Mouse (Mus musculus): ENCODE results near the gene Hrh3. TPM values are rescaled to one million over a fixed set of nuclear protein-coding genes. Genes with fewer than 3 reads are reported as not detected.

Gene Hrh3
- total RNA-seq, 2 experiments from 2014 or later = 0.23 to 0.33 TPM

- intact Hi-C loops (cut with DNase I; ENCODE audit: low total_unique reads) = no loop called here
Observed at GRCm38 (mm10) chr2:180071671-180072070, 32.6 kb downstream of the Hrh3 start.

GRCm38 (mm10) chr2:180070481-180071453 lies 33.5 kb downstream of the Hrh3 start, which contains the start of gene Mtg2:
Mtg2 (plus strand) TSS chr2:180070588.
- peak; percentile 95 for DNase-seq
- intact Hi-C loops (cut with DNase I; ENCODE audit: low total_unique reads) = no loop called here

More at GRCm38 (mm10) chr2:180071671-180072070, 32.6 kb downstream of the Hrh3 start:
- no peak for DNase-seq

GRCm38 (mm10) chr2:180069770-180070480 lies 34.4 kb downstream of the Hrh3 start:
- intact Hi-C loops (cut with DNase I; ENCODE audit: low total_unique reads) = no loop called here
- no peak for DNase-seq

- DNase-seq = no peak
- intact Hi-C loops (cut with DNase I; ENCODE audit: low total_unique reads) = no loop called here
Observed at GRCm38 (mm10) chr2:180063338-180064131, 40.8 kb downstream of the Hrh3 start.

- intact Hi-C loops (cut with DNase I; ENCODE audit: low total_unique reads) = no loop called here
- DNase-seq = no peak
Observed at GRCm38 (mm10) chr2:180053001-180053400, 51.3 kb downstream of the Hrh3 start.

- intact Hi-C loops (cut with DNase I; ENCODE audit: low total_unique reads) = loop anchor here (2.0 kb wide), 1 partner anchor 135 kb away; no protein-coding TSS in a partner anchor
- DNase-seq = no peak
Observed at GRCm38 (mm10) chr2:180051986-180052733, 52.1 kb downstream of the Hrh3 start.

- intact Hi-C loops (cut with DNase I; ENCODE audit: low total_unique reads) = loop anchor here (2.0 kb wide), 1 partner anchor 134 kb away; no protein-coding TSS in a partner anchor
Observed at GRCm38 (mm10) chr2:180050986-180051385, 53.3 kb downstream of the Hrh3 start.

More at GRCm38 (mm10) chr2:180050986-180051385, 53.3 kb downstream of the Hrh3 start:
- DNase-seq = peak; percentile 80

Other genes with a start within 250 kb of the Hrh3 start
- 1 to 10 TPM; 7.6 to 7.7 TPM for gene Taf4, start 127.8 kb downstream of the Hrh3 start, total RNA-seq (2021)
- 10 to 100 TPM; 43.7 to 45.0 TPM for gene Lsm14b, start 79.5 kb downstream of the Hrh3 start, total RNA-seq (2021)
- gene Psma7, start 62.1 kb downstream of the Hrh3 start, total RNA-seq (2021) = 100 to 1,000 TPM; 130 to 143 TPM
- gene Ss18l1, start 62.0 kb downstream of the Hrh3 start, total RNA-seq (2021) = 1 to 10 TPM; 1.8 to 2.2 TPM
- gene Mtg2, start 33.9 kb downstream of the Hrh3 start, total RNA-seq (2021) = 10 to 100 TPM in 1 of 2 experiments, 1 to 10 TPM in 1; 9.5 to 10.9 TPM
- 10 to 100 TPM; 15.8 to 17.2 TPM for gene Osbpl2, start 14.8 kb upstream of the Hrh3 start, total RNA-seq (2021)
- 10 to 100 TPM; 95.7 to 97.3 TPM for gene Adrm1, start 67.0 kb upstream of the Hrh3 start, total RNA-seq (2021)
- 10 to 100 TPM; 17.9 to 18.0 TPM for gene Lama5, start 121.4 kb upstream of the Hrh3 start, total RNA-seq (2021)
- gene Rps21, start 152.9 kb upstream of the Hrh3 start, total RNA-seq (2021) = 100 to 1,000 TPM; 456 to 506 TPM
- 1 to 10 TPM; 6.8 to 9.2 TPM for gene Cables2, start 169.0 kb upstream of the Hrh3 start, total RNA-seq (2021)
- not detected for gene Rbbp8nl, start 185.4 kb upstream of the Hrh3 start, total RNA-seq (2021)
- not detected for gene Gata5, start 230.2 kb upstream of the Hrh3 start, total RNA-seq (2021)

Measured in gastrocnemius, postnatal 14 days (tissue).